Mouse (Mus musculus) heart, postnatal 0 days (tissue): ENCODE results near the gene Brinp2. TPM values are rescaled to one million over a fixed set of nuclear protein-coding genes. Genes with fewer than 3 reads are reported as not detected.

ENCODE experiments used
- ATAC-seq: fragments of 200-750 bp; cut with Nextera tagmentation; 2 replicates; pipeline ENCODE4 v1.8.0; 2017; ENCODE audit warnings: low read depth, moderate number of reproducible peaks, moderate library complexity; ENCODE audit not compliant: insufficient read depth
- DNase-seq: peaks from one replicate; pipeline ENCODE4 v3.0.0-alpha.2; 2016; ENCODE audit warnings: low spot score
- H3K27ac ChIP-seq: fragments of 300-500 bp; sonication (generic); 2 replicates; pipeline ENCODE4 v1.5.1; 2014; ENCODE audit warnings: low read depth, mild to moderate bottlenecking
- H3K27me3 ChIP-seq: fragments of 300-500 bp; sonication (generic); 2 replicates; pipeline ENCODE4 v1.6.1; 2014; ENCODE audit warnings: low read length, mixed read lengths; ENCODE audit not compliant: control insufficient read depth, insufficient read depth
- H3K36me3 ChIP-seq: fragments of 300-500 bp; sonication (generic); replicated peaks from 2 replicates; pipeline ENCODE4 v1.6.1; 2014; ENCODE audit warnings: low read length, mixed read lengths; ENCODE audit not compliant: control insufficient read depth, insufficient read depth
- H3K4me1 ChIP-seq: fragments of 300-500 bp; sonication (generic); 2 replicates; pipeline ENCODE4 v1.6.1; 2014; ENCODE audit warnings: antibody characterized with exemption; ENCODE audit not compliant: control insufficient read depth, insufficient read depth
- H3K4me2 ChIP-seq: fragments of 300-500 bp; sonication (generic); 2 replicates; pipeline ENCODE4 v1.6.1; 2014; ENCODE audit warnings: low read depth, mild to moderate bottlenecking, low read length, moderate library complexity
- H3K4me3 ChIP-seq: fragments of 300-500 bp; sonication (generic); 2 replicates; pipeline ENCODE4 v1.5.1; 2014; ENCODE audit warnings: low read depth, low read length
- H3K9ac ChIP-seq: fragments of 300-500 bp; sonication (generic); replicated peaks from 2 replicates; pipeline ENCODE4 v1.6.1; 2014; ENCODE audit warnings: low read depth, low read length, mixed read lengths
- H3K9me3 ChIP-seq: fragments of 300-500 bp; sonication (generic); replicated peaks from 2 replicates; pipeline ENCODE4 v1.6.1; 2016; ENCODE audit warnings: low read length; ENCODE audit not compliant: control insufficient read depth
- CTCF ChIP-seq: IDR thresholded peaks from 2 replicates; pipeline ENCODE4 v1.5.1; 2016; ENCODE audit warnings: antibody characterized with exemption, control low read depth, low read depth
- EP300 ChIP-seq: IDR thresholded peaks from 2 replicates; pipeline ENCODE4 v1.6.1; 2016; ENCODE audit warnings: antibody characterized with exemption, low read depth
- WGBS: fragments of 180-500 bp; shearing (Covaris S2); extraction: QIAGEN DNeasy Blood & Tissue Kit; methylation state at CpG from one replicate; pipeline ENCODE4 v1.1.7; 2014; 5-methylcytosine and 5-hydroxymethylcytosine counted together
- polyA plus RNA-seq: library from polyadenylated mRNA; unstranded; fragments of >200 nt; fragmentation: Nextera tagmentation; extraction: Ambion mirVana; gene quantifications from 2 replicates; pipeline ENCODE4 v1.2.1, GENCODE M21; 2015
- total RNA-seq: library from RNA; depleted of rRNA; stranded (reverse); fragments of >200 nt; gene quantifications from 2 replicates; pipeline ENCODE4 v1.2.3, GENCODE M21; 2014; ENCODE audit warnings: low replicate concordance

Brinp2 gene
- total and polyA plus RNA-seq, 2 experiments from 2014 or later = 0.08 to 0.27 TPM

DNA sequence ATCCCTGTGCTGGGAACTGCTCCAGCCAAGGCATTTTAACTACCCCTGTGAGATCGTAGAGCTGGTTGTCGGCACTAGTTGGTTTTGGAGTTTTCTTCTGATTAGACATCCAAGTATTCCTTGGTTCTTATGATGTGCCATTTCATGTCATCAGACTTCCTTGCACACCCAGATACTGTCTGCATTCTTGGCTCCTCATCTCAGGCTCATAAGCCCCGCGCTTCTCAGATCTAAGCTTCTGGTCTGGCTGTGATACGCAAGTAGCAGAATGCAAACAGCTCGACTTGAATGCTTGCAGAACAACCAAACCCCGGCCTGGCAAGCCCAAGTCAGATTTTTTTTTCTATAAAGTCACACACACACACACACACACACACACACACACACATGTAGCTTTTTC, 72.3 kb downstream of the Brinp2 start:
- Histone ChIP-seq H3K9me3 (no peaks in the 10 kb centered on the region), H3K36me3 (no peaks in the 10 kb centered on the region), H3K4me1 (no peaks in the 10 kb centered on the region), H3K9ac (no peak overlapping the region), H3K4me3 (no peak overlapping the region), H3K27me3 (no peaks in the 10 kb centered on the region), H3K4me2 (no peak overlapping the region), H3K27ac (no peak overlapping the region)
- no peak for ATAC-seq
- no peak for DNase-seq
- TF ChIP-seq EP300 (no peak), CTCF (no peak)
- 72% methylated on average over 7 of the region's 7 CpGs for WGBS

DNA sequence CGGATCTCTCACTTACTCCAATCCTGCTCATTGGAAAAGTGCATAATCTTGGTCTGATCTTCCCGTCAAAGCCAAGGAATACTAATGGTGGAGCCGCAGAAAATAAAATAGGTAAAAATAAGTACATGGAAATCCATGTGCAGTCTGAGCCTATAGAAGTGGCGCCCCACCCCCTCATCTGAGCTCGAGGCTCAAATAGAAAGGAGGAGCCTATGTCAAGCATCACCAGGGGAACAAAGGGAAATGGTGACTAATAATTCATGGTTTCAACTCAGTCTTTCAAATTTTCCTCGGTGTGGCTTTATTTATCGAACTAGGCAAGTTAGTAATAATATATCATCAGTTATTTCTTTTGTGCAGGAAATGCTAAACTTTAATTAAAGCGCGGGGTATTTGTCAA, 84.1 kb downstream of the Brinp2 start:
- 84% methylated on average over 9 of the region's 9 CpGs for WGBS
- H3K36me3 ChIP-seq = no peaks in the 10 kb centered on the region
- H3K4me3 ChIP-seq = no peak overlapping the region
- no peaks in the 10 kb centered on the region for H3K9me3 ChIP-seq
- no peak for TF ChIP-seq CTCF
- no peak for TF ChIP-seq EP300
- H3K4me1 ChIP-seq = no peaks in the 10 kb centered on the region
- H3K4me2 ChIP-seq = no peak overlapping the region
- DNase-seq (no peak), ATAC-seq (no peak)
- no peak overlapping the region for H3K9ac ChIP-seq
- no peak overlapping the region for H3K27ac ChIP-seq
- no peaks in the 10 kb centered on the region for H3K27me3 ChIP-seq

DNA sequence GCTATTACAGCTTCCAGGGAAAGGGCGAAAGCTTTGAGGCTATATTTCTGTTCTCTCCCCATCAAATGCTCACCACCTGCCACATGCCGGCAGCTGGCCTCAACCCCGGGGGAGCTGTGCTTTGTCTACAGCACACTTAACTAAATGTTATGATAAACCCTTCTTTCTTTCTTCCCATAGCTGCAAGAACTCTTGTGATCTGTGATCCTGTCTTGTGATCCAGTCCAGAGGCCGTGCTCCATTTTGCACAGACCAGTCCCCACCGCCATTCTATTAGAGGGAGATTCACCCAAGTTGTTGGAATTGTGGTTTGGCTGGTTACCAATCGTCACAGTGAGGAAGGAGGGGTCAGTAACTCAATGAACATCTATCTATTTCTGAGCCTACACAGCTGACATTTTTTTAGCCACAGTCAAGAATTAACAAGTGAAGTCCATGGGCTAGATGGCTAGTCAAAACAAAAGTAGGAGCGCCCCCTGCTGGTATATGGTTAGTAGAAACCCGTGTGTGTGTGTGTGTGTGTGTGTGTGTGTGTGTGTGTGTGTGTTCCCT, 89.0 kb downstream of the Brinp2 start:
- no peaks in the 10 kb centered on the region for H3K4me1 ChIP-seq
- H3K4me2 ChIP-seq = no peak overlapping the region
- ATAC-seq = no peak
- no peak overlapping the region for H3K4me3 ChIP-seq
- H3K9ac ChIP-seq = no peak overlapping the region
- peak; percentile 14 for DNase-seq
- no peak overlapping the region for H3K27ac ChIP-seq
- H3K36me3 ChIP-seq = no peaks in the 10 kb centered on the region
- TF ChIP-seq EP300 (no peak), CTCF (peak; percentile 38)
- WGBS = 48% methylated on average over 8 of the region's 8 CpGs
- no peaks in the 10 kb centered on the region for H3K9me3 ChIP-seq
- no peaks in the 10 kb centered on the region for H3K27me3 ChIP-seq

DNA sequence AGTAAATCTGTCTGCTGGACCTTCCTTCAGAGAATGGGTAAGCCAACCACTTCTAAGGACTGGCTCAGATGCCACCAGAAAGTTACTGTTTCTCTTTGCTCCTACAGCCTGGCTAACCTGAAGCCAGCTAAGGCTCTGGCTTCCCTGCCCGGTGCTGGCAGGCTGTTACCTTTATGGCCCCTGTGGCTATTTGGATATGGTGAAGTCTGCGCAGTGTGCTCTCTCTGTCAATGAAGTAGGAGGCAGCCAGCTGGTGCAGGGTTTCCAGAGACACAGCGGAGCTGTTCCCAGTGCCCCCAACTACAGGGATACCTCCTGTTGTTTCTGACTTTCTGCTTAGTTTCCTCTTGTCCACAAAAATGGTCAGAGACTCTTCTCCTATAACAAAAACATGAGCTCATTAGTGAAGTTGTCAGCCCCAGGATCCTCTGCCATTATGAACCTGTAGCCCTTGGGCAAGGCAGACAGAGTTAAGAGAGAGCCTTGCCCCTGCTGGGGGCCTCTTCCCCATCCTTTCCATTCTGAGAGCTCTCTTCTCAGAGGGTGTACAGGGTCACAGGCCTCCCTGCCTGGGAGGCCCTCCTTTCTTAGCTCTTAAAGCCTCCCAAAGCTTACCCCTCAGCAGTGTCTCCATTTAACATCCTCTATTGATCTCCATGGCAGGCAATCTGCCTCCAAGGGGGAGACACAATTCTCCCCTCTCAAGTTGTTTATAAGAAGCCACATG, 89.7 kb downstream of the Brinp2 start:
- no peak overlapping the region for H3K4me2 ChIP-seq
- H3K9ac ChIP-seq = no peak overlapping the region
- H3K27me3 ChIP-seq = no peaks in the 10 kb centered on the region
- DNase-seq = no peak
- no peaks in the 10 kb centered on the region for H3K4me1 ChIP-seq
- TF ChIP-seq EP300 = no peak
- TF ChIP-seq CTCF = no peak
- WGBS = 73% methylated on average over 3 of the region's 3 CpGs
- H3K27ac ChIP-seq = no peak overlapping the region
- H3K36me3 ChIP-seq = no peaks in the 10 kb centered on the region
- ATAC-seq = no peak
- no peaks in the 10 kb centered on the region for H3K9me3 ChIP-seq
- H3K4me3 ChIP-seq = no peak overlapping the region

DNA sequence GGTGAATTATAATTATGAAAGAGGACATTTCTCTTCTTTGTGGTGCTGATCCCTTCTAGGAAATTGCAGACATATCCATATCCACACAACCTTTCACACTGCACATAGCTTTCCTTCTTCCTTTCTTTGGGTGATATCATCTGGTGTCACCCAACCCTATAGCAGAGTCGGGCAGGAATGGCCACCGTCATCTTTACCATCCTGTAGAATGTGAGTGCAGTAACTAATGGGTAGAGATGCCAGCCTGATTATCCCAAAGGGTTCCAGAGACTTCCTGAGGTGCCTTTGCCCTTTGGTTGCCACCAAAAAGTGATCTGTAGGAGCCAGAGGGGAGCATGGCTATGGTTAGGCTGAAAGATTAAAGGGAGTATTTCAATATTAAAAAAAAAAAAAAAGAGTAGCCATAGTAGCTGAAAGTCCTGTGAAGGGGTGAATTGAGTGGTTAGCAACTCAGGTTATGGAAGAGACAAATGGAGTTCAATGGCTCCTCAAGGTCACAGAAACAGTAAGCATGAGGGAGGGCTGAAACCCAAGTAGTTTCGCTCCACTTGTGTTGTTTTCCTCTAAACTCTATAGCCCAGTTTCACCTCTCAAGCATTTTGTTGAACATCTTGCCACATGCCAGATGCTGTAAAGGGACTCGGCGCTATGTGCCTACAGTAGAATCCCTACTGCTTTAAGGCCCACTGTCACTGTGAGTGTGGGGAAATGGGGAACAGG, 96.5 kb downstream of the Brinp2 start:
- no peaks in the 10 kb centered on the region for H3K36me3 ChIP-seq
- H3K27me3 ChIP-seq = no peaks in the 10 kb centered on the region
- H3K9ac ChIP-seq = no peak overlapping the region
- H3K4me2 ChIP-seq = no peak overlapping the region
- DNase-seq (no peak), ATAC-seq (no peak)
- H3K9me3 ChIP-seq = no peaks in the 10 kb centered on the region
- H3K27ac ChIP-seq = no peak overlapping the region
- no peaks in the 10 kb centered on the region for H3K4me1 ChIP-seq
- 89% methylated on average over 5 of the region's 5 CpGs for WGBS
- TF ChIP-seq EP300 = no peak
- no peak for TF ChIP-seq CTCF
- H3K4me3 ChIP-seq = no peak overlapping the region
